Mouse (Mus musculus) testis, adult 2 months (tissue): ENCODE measurements around the gene Sspn.

ENCODE experiments used
- CTCF ChIP-seq: fragments of 200-500 bp; IDR thresholded peaks from 2 replicates; pipeline ENCODE4 v1.5.1; 2012; ENCODE audit warnings: low read depth, mild to moderate bottlenecking, inconsistent platforms, low read length, moderate library complexity; ENCODE audit not compliant: control insufficient read depth, insufficient read depth, insufficient replicate concordance
- POLR2A ChIP-seq: fragments of 200-500 bp; IDR thresholded peaks from 2 replicates; pipeline ENCODE4 v1.6.1; 2012; ENCODE audit warnings: low read depth, mild to moderate bottlenecking, inconsistent platforms, low read length, moderate library complexity; ENCODE audit not compliant: control insufficient read depth

DNA sequence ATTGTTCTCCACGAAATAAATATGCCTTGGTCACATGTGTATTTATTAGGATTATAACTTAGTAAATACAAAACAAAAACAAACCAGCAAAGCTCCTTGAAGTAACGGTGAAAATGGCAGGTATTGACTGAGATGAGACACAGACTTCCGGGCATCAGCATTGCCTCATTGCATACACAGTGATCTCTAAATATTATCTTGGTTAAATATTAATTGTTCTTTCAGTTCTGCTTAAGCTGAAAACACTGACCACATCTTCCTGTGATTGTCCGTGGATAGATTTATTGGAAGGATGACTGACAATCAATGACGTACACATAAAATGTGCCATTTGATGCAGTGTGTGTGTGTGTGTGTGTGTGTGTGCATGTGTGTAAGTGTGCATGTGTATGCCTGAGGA lies 13.2 kb upstream of the Sspn start:
- no peak for TF ChIP-seq CTCF
- TF ChIP-seq POLR2A = no peak
